12 mouse cellular contexts compared by ENCODE assay signal in genomic region chr15:85716591-85716990, GRCm38 (mm10). TPM values are rescaled to one million over a fixed set of nuclear protein-coding genes. Genes with fewer than 3 reads are reported as not detected.
"Had no signal": no experiment of that assay in that cellular context is flagged by ENCODE, and none has a peak within 500 bp of the region (broad histone marks: within the 10 kb centered on the region; RNA-seq: fewer than 3 reads in every experiment).

No protein-coding gene starts in this region.

- H3K9me3 ChIP-seq: kidney, embryonic 15.5 days; limb, embryonic 10.5 days; limb, embryonic 13.5 days; liver, embryonic 13.5 days; midbrain, embryonic 12.5 days; midbrain, embryonic 15.5 days; neural tube, embryonic 12.5 days; neural tube, embryonic 15.5 days had no signal

- H3K36me3 ChIP-seq: kidney, embryonic 15.5 days; limb, embryonic 10.5 days; limb, embryonic 13.5 days; liver, embryonic 13.5 days; midbrain, embryonic 12.5 days; midbrain, embryonic 15.5 days; neural tube, embryonic 12.5 days; neural tube, embryonic 15.5 days had no signal

- H3K9ac ChIP-seq: kidney, embryonic 15.5 days; limb, embryonic 13.5 days; liver, embryonic 13.5 days; lung, embryonic 14.5 days; midbrain, embryonic 12.5 days; midbrain, embryonic 15.5 days; neural tube, embryonic 12.5 days; neural tube, embryonic 15.5 days had no signal

- H3K4me3 ChIP-seq: kidney, embryonic 15.5 days; layer of hippocampus, adult 2 months; limb, embryonic 10.5 days; limb, embryonic 13.5 days; liver, embryonic 13.5 days; midbrain, embryonic 12.5 days; midbrain, embryonic 15.5 days; neural tube, embryonic 12.5 days; neural tube, embryonic 15.5 days had no signal

- H3K4me1 ChIP-seq: limb, embryonic 10.5 days; limb, embryonic 13.5 days; midbrain, embryonic 12.5 days; midbrain, embryonic 15.5 days; neural tube, embryonic 12.5 days; neural tube, embryonic 15.5 days had no signal

- H3K4me2 ChIP-seq: kidney, embryonic 15.5 days; limb, embryonic 13.5 days; liver, embryonic 13.5 days; lung, embryonic 14.5 days; midbrain, embryonic 12.5 days; midbrain, embryonic 15.5 days; neural tube, embryonic 12.5 days; neural tube, embryonic 15.5 days had no signal

- H3K27me3 ChIP-seq: liver, embryonic 13.5 days had no signal

- H3K27ac ChIP-seq: kidney, embryonic 15.5 days; layer of hippocampus, adult 2 months; limb, embryonic 10.5 days; limb, embryonic 13.5 days; liver, embryonic 13.5 days; macrophage; midbrain, embryonic 12.5 days; midbrain, embryonic 15.5 days; neural tube, embryonic 12.5 days; neural tube, embryonic 15.5 days; stomach, postnatal 0 days had no signal

RNA-seq across cellular contexts. Expression of gene Ppara, which starts 18.2 kb away (rescaled TPM):
- polyA plus RNA-seq: macrophage had no signal
